Mouse (Mus musculus): Measurements from ENCODE around the gene Mbnl1. TPM values are rescaled to one million over a fixed set of nuclear protein-coding genes. Genes with fewer than 3 reads are reported as not detected.

Gene Mbnl1
- total and polyA plus RNA-seq, 2 experiments from 2014 or later: 70.8 to 94.9 TPM

DNA sequence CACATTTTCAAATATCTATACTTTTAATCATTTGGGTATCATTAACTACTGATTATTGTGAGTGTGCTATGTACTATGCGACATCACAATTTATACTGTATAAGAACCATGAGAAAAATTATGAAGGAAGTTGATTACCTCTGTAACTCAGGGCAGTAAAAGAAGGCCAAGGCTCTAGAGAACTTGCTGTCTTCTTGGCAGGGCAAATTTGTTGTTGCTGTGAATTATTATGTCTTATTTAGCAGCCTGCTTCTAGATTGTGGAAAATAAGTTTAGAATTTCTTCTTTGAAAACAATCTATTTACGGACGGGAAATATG is 2.0 kb downstream of the Mbnl1 start:
- no peak overlapping the region; the same call in 1 of the 2 replicates for H3K4me2 ChIP-seq (ENCODE audit: low read depth, low read length)
- H3K4me1 ChIP-seq (ENCODE audit: control insufficient read depth, insufficient read depth): 0 out of 2 replicates have a peak, but pooled peaks cover 1% of the 10 kb centered on the region
- no peak for ATAC-seq (ENCODE audit: insufficient read depth, low read depth)
- no peaks in the 10 kb centered on the region for H3K27me3 ChIP-seq (ENCODE audit: control insufficient read depth, insufficient read depth, low read length)
- 81% methylated on average over 3 of the region's 3 CpGs for WGBS
- no peaks in the 10 kb centered on the region for H3K9me3 ChIP-seq (replicated peaks; ENCODE audit: control insufficient read depth, low read length)
- DNase-seq (ENCODE audit: low spot score): no peak
- no peak overlapping the region for H3K9ac ChIP-seq (replicated peaks; ENCODE audit: low read depth, low read length)
- peak overlapping the region; percentile 13; the same call in 1 of the 2 replicates for H3K4me3 ChIP-seq (ENCODE audit: low read depth, low read length)
- TF ChIP-seq CTCF (IDR thresholded peaks at IDR 0.05; ENCODE audit: low read depth) (no peak), EP300 (IDR thresholded peaks at IDR 0.05; ENCODE audit: low read depth) (no peak)
- H3K36me3 ChIP-seq (replicated peaks; ENCODE audit: control insufficient read depth, insufficient read depth, low read length): no peaks in the 10 kb centered on the region
- H3K27ac ChIP-seq (ENCODE audit: low read depth): no peak overlapping the region

- whole genome bisulfite sequencing: 75% methylated on average over 2 of the region's 2 CpGs
Observed at GRCm38 (mm10) chr3:60475055-60475454, 2.4 kb downstream of the Mbnl1 start.

GRCm38 (mm10) chr3:60476751-60477255 is 4.2 kb downstream of the Mbnl1 start:
- WGBS: 79% methylated on average over 6 of the region's 6 CpGs
- no peak for ATAC-seq (ENCODE audit: insufficient read depth, low read depth)
- no peak overlapping the region for H3K27ac ChIP-seq (ENCODE audit: low read depth)
- H3K4me1 ChIP-seq (ENCODE audit: control insufficient read depth, insufficient read depth): no peaks in the 10 kb centered on the region
- H3K36me3 ChIP-seq (replicated peaks; ENCODE audit: control insufficient read depth, insufficient read depth, low read length): no peaks in the 10 kb centered on the region
- H3K27me3 ChIP-seq (ENCODE audit: control insufficient read depth, insufficient read depth, low read length): no peaks in the 10 kb centered on the region
- H3K4me2 ChIP-seq (ENCODE audit: low read depth, low read length): no peak overlapping the region
- no peak overlapping the region for H3K4me3 ChIP-seq (ENCODE audit: low read depth, low read length)
- TF ChIP-seq EP300 (IDR thresholded peaks at IDR 0.05; ENCODE audit: low read depth) (no peak), CTCF (IDR thresholded peaks at IDR 0.05; ENCODE audit: low read depth) (no peak)
- no peaks in the 10 kb centered on the region for H3K9me3 ChIP-seq (replicated peaks; ENCODE audit: control insufficient read depth, low read length)
- no peak for DNase-seq (ENCODE audit: low spot score)
- H3K9ac ChIP-seq (replicated peaks; ENCODE audit: low read depth, low read length): no peak overlapping the region

More at GRCm38 (mm10) chr3:60475055-60475454, 2.4 kb downstream of the Mbnl1 start:
- no peak for TF ChIP-seq EP300 (IDR thresholded peaks at IDR 0.05; ENCODE audit: low read depth)
- TF ChIP-seq CTCF (IDR thresholded peaks at IDR 0.05; ENCODE audit: low read depth): no peak
- Histone ChIP-seq H3K27me3 (ENCODE audit: control insufficient read depth, insufficient read depth, low read length) (no peaks in the 10 kb centered on the region), H3K4me1 (ENCODE audit: control insufficient read depth, insufficient read depth) (no peaks in the 10 kb centered on the region), H3K9me3 (replicated peaks; ENCODE audit: control insufficient read depth, low read length) (no peaks in the 10 kb centered on the region), H3K27ac (ENCODE audit: low read depth) (no peak overlapping the region), H3K4me2 (ENCODE audit: low read depth, low read length) (no peak overlapping the region; the same call in 1 of the 2 replicates), H3K9ac (replicated peaks; ENCODE audit: low read depth, low read length) (no peak overlapping the region), H3K4me3 (ENCODE audit: low read depth, low read length) (peak overlapping the region; percentile 13; the same call in 1 of the 2 replicates), H3K36me3 (replicated peaks; ENCODE audit: control insufficient read depth, insufficient read depth, low read length) (no peaks in the 10 kb centered on the region)
- no peak for ATAC-seq (ENCODE audit: insufficient read depth, low read depth)
- DNase-seq (ENCODE audit: low spot score): no peak

DNA sequence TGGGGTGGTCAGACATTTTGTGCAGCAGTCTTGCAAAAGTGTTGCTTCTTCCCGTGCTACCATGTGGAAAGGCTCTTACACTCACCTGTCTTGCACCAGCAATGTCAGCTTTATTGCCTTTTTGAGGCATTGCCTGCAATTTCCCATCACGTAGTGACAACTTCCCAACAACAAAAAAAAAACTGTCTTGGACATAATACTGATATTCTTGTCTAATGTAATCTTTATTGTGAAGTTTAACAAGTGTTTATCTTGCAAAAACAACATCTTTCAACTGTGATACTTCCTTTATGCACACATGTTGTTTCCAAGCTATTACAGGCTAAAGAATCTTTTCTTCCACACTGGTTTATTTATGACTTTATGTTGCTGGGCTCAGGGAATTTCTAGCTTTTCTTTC is 5.8 kb downstream of the Mbnl1 start:
- TF ChIP-seq CTCF (IDR thresholded peaks at IDR 0.05; ENCODE audit: low read depth) (no peak), EP300 (IDR thresholded peaks at IDR 0.05; ENCODE audit: low read depth) (no peak)
- Histone ChIP-seq H3K4me2 (ENCODE audit: low read depth, low read length) (no peak overlapping the region), H3K27ac (ENCODE audit: low read depth) (no peak overlapping the region), H3K9me3 (replicated peaks; ENCODE audit: control insufficient read depth, low read length) (no peaks in the 10 kb centered on the region), H3K27me3 (ENCODE audit: control insufficient read depth, insufficient read depth, low read length) (no peaks in the 10 kb centered on the region), H3K4me3 (ENCODE audit: low read depth, low read length) (no peak overlapping the region), H3K4me1 (ENCODE audit: control insufficient read depth, insufficient read depth) (no peaks in the 10 kb centered on the region), H3K9ac (replicated peaks; ENCODE audit: low read depth, low read length) (no peak overlapping the region), H3K36me3 (replicated peaks; ENCODE audit: control insufficient read depth, insufficient read depth, low read length) (no peaks in the 10 kb centered on the region)
- ATAC-seq (ENCODE audit: insufficient read depth, low read depth) (no peak), DNase-seq (ENCODE audit: low spot score) (no peak)
- 50% methylated on average over 2 of the region's 2 CpGs for WGBS

DNA sequence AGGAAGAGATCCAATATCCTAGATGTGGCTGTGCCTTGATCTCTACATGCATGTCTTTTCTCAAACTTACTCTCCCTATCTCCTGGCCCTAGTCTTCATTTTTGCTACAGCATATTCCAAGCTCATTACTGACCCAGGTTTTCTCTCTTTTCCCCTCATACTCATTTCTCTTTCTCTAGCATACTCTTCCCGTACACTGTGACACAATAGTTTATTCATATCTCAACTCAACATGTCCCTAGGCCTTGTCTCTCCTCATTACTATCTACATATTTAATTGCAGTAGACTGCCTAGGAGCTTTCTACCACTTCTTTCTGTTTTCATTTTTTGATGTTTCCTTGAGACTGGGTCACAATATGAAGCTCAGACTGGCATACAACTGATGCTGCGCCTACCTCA is 8.1 kb downstream of the Mbnl1 start:
- Histone ChIP-seq H3K4me2 (ENCODE audit: low read depth, low read length) (no peak overlapping the region), H3K9me3 (replicated peaks; ENCODE audit: control insufficient read depth, low read length) (no peaks in the 10 kb centered on the region), H3K27ac (ENCODE audit: low read depth) (no peak overlapping the region), H3K36me3 (replicated peaks; ENCODE audit: control insufficient read depth, insufficient read depth, low read length) (no peaks in the 10 kb centered on the region), H3K4me1 (ENCODE audit: control insufficient read depth, insufficient read depth) (no peaks in the 10 kb centered on the region), H3K27me3 (ENCODE audit: control insufficient read depth, insufficient read depth, low read length) (no peaks in the 10 kb centered on the region), H3K4me3 (ENCODE audit: low read depth, low read length) (no peak overlapping the region), H3K9ac (replicated peaks; ENCODE audit: low read depth, low read length) (no peak overlapping the region)
- TF ChIP-seq CTCF (IDR thresholded peaks at IDR 0.05; ENCODE audit: low read depth) (no peak), EP300 (IDR thresholded peaks at IDR 0.05; ENCODE audit: low read depth) (no peak)
- WGBS: 84% methylated on average over 2 of the region's 2 CpGs
- ATAC-seq (ENCODE audit: insufficient read depth, low read depth) (no peak), DNase-seq (ENCODE audit: low spot score) (no peak)

DNA sequence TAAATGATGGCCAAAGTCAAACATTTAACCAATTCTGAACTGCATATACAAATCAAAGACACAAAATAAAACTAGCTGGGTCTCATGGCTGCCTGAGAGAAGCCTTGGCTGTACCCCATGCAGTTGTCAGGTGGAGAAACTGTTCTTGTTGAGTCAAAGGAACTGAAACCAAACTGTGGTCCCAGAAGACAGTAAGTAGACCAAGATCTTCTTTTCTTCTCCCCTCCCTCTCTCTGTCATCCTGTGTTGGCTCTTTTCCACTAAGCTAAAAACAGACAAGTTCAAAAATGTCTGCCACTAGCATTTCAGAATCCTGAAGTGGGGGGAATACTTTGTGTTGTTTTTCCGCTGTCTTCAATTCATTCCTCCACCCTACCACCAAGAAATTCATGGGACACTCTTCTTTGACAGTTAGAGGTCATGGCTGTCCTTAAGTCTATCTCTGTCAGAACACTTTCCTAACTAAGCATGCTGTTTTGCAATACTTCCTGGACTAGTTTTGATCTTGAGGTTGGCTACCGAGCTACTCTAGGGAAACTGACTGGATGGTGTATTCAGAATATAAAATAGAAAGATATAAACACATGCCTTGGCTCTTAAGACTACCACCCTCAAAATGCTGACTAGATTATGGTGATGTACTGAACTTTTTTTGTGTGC is 9.2 kb downstream of the Mbnl1 start:
- Histone ChIP-seq H3K9me3 (replicated peaks; ENCODE audit: control insufficient read depth, low read length) (no peaks in the 10 kb centered on the region), H3K36me3 (replicated peaks; ENCODE audit: control insufficient read depth, insufficient read depth, low read length) (no peaks in the 10 kb centered on the region), H3K4me3 (ENCODE audit: low read depth, low read length) (no peak overlapping the region), H3K27me3 (ENCODE audit: control insufficient read depth, insufficient read depth, low read length) (no peaks in the 10 kb centered on the region), H3K4me1 (ENCODE audit: control insufficient read depth, insufficient read depth) (no peaks in the 10 kb centered on the region), H3K9ac (replicated peaks; ENCODE audit: low read depth, low read length) (no peak overlapping the region), H3K4me2 (ENCODE audit: low read depth, low read length) (no peak overlapping the region), H3K27ac (ENCODE audit: low read depth) (no peak overlapping the region; the same call in 1 of the 2 replicates)
- no peak for ATAC-seq (ENCODE audit: insufficient read depth, low read depth)
- no peak for DNase-seq (ENCODE audit: low spot score)
- TF ChIP-seq CTCF (IDR thresholded peaks at IDR 0.05; ENCODE audit: low read depth): no peak
- TF ChIP-seq EP300 (IDR thresholded peaks at IDR 0.05; ENCODE audit: low read depth): no peak
- WGBS: 84% methylated on average over 2 of the region's 2 CpGs

Measured in heart, postnatal 0 days (tissue).